Mouse (Mus musculus) stomach, embryonic 15.5 days (tissue): Measurements from ENCODE around the gene Pom121l2. TPM values are rescaled to one million over a fixed set of nuclear protein-coding genes. Genes with fewer than 3 reads are reported as not detected.

Experiments
- ATAC-seq: fragments of 200-750 bp; cut with Nextera tagmentation; 2 replicates; pipeline ENCODE4 v1.8.0; 2017; ENCODE audit warnings: low read depth, moderate number of reproducible peaks, moderate TSS enrichment; ENCODE audit not compliant: insufficient read depth, low FRiP score
- H3K27ac ChIP-seq: fragments of 300-500 bp; sonication (generic); 2 replicates; pipeline ENCODE4 v1.5.1; 2015; ENCODE audit warnings: mild to moderate bottlenecking, inconsistent platforms
- H3K27me3 ChIP-seq: fragments of 300-500 bp; sonication (generic); replicated peaks from 2 replicates; pipeline ENCODE4 v1.6.1; 2015; ENCODE audit warnings: inconsistent platforms
- H3K36me3 ChIP-seq: fragments of 300-500 bp; sonication (generic); 2 replicates; pipeline ENCODE4 v1.6.1; 2015; ENCODE audit warnings: inconsistent platforms
- H3K4me1 ChIP-seq: fragments of 300-500 bp; sonication (generic); 2 replicates; pipeline ENCODE4 v1.6.1; 2015; ENCODE audit warnings: inconsistent platforms
- H3K4me2 ChIP-seq: fragments of 300-500 bp; sonication (generic); 2 replicates; pipeline ENCODE4 v1.6.1; 2015; ENCODE audit warnings: mild to moderate bottlenecking, inconsistent platforms
- H3K4me3 ChIP-seq: fragments of 300-500 bp; sonication (generic); replicated peaks from 2 replicates; pipeline ENCODE4 v1.5.1; 2015; ENCODE audit warnings: inconsistent platforms
- H3K9ac ChIP-seq: fragments of 300-500 bp; sonication (generic); 2 replicates; pipeline ENCODE4 v1.6.1; 2015; ENCODE audit warnings: inconsistent platforms
- H3K9me3 ChIP-seq: fragments of 300-500 bp; sonication (generic); 2 replicates; pipeline ENCODE4 v1.6.1; 2016; ENCODE audit warnings: inconsistent platforms
- WGBS: fragments of 180-500 bp; shearing (Covaris S2); methylation state at CpG from one replicate; pipeline ENCODE4 v1.1.7; 2015; 5-methylcytosine and 5-hydroxymethylcytosine counted together
- polyA plus RNA-seq: library from polyadenylated mRNA; unstranded; fragments of >200 nt; fragmentation: Nextera tagmentation; extraction: Ambion mirVana; gene quantifications from 2 replicates; pipeline ENCODE4 v1.2.1, GENCODE M21; 2015

Pom121l2 gene
- 0.09 and 0.12 TPM in 2 replicates for polyA plus RNA-seq

DNA sequence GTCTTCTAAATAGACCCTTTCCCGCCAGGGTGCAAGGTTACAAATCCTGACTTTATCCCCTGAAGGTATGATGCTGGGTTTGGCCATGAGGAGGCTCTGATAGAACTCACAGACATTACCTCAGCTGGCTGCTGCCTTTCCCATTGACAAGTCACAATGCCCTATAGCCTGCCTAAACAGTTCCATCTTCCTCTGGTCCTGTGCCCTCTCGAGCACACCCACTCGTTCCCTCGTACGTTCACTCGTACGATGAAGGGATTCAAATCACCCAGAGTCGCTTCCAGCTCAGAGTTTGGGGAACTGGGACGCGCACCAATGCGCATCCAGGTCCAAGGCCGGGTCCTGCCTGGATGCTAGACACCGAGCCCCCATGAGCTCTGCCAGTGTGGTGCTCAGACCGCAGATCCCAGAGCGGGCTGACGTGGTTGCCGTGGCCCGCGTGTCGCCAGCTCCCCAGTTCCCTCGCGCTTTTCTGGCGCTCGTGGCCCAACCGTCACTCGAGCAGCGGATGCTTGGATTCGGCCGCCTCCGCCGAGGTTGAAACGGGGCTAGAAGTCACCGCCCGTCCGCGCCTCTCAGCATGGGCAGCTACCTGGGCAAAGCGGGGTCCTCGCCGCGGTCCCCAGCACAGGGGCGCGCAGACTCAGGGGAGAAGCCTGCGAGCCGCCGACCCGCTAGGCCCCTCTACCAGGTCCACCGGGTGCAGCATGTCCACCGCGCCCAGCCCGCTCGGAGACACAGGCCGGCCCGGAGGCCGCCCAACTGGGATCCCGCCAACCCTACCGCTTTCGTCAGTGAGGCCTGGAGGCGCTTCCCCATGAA is at the start of gene Pom121l2:
Pom121l2 (plus strand) TSS at position 214 of the 822 bp plus-strand sequence.
- peak within 1 kb of the TSS; percentile 98 for H3K4me2 ChIP-seq
- H3K27me3 ChIP-seq, result peaks cover 36% of the 10 kb centered on the region
- peak; percentile 65; the same call in 1 of the 2 replicates for ATAC-seq
- peak within 1 kb of the TSS; percentile 41 for H3K9ac ChIP-seq
- no peaks in the 10 kb centered on the region for H3K36me3 ChIP-seq
- peaks cover 10% of the 10 kb centered on the region; the same call in 1 of the 2 replicates for H3K4me1 ChIP-seq
- no peaks in the 10 kb centered on the region for H3K9me3 ChIP-seq
- WGBS, result 2% methylated on average over 57 of the region's 58 CpGs
- peak within 1 kb of the TSS; percentile 61 for H3K4me3 ChIP-seq
- no peak within 1 kb of the TSS for H3K27ac ChIP-seq

GRCm38 (mm10) chr13:21931740-21932139 is 49.3 kb upstream of the Pom121l2 start:
- Histone ChIP-seq H3K9me3 (no peaks in the 10 kb centered on the region), H3K4me2 (no peak overlapping the region), H3K9ac (no peak overlapping the region), H3K4me3 (no peak overlapping the region), H3K36me3 (no peaks in the 10 kb centered on the region), H3K27ac (no peak overlapping the region), H3K27me3 (no peaks in the 10 kb centered on the region), H3K4me1 (0 out of 2 replicates have a peak, but pooled peaks cover 4% of the 10 kb centered on the region)
- WGBS, result 72% methylated on average over 6 of the region's 6 CpGs
- no peak for ATAC-seq

- H3K36me3 ChIP-seq, result no peaks in the 10 kb centered on the region
- no peak overlapping the region for H3K27ac ChIP-seq
- peak overlapping the region; percentile 22 for H3K4me3 ChIP-seq
- no peak overlapping the region for H3K9ac ChIP-seq
- no peaks in the 10 kb centered on the region for H3K9me3 ChIP-seq
- 19% methylated on average over 28 of the region's 28 CpGs for WGBS
- no peak for ATAC-seq
- H3K4me2 ChIP-seq, result peak overlapping the region; percentile 41
- H3K4me1 ChIP-seq, result 0 out of 2 replicates have a peak, but pooled peaks cover 4% of the 10 kb centered on the region
- no peaks in the 10 kb centered on the region for H3K27me3 ChIP-seq
Observed at GRCm38 (mm10) chr13:21933626-21934548, 47.1 kb upstream of the Pom121l2 start.

GRCm38 (mm10) chr13:21934982-21935791 is 45.8 kb upstream of the Pom121l2 start:
- H3K36me3 ChIP-seq, result no peaks in the 10 kb centered on the region
- 16% methylated on average over 17 of the region's 17 CpGs for WGBS
- no peak overlapping the region for H3K27ac ChIP-seq
- no peak overlapping the region; the same call in 1 of the 2 replicates for H3K4me2 ChIP-seq
- H3K27me3 ChIP-seq, result no peaks in the 10 kb centered on the region
- H3K9ac ChIP-seq, result no peak overlapping the region
- no peaks in the 10 kb centered on the region for H3K9me3 ChIP-seq
- 0 out of 2 replicates have a peak, but pooled peaks cover 4% of the 10 kb centered on the region for H3K4me1 ChIP-seq
- H3K4me3 ChIP-seq, result no peak overlapping the region
- ATAC-seq, result no peak

GRCm38 (mm10) chr13:21935833-21936232 is 45.2 kb upstream of the Pom121l2 start:
- Histone ChIP-seq H3K9me3 (no peaks in the 10 kb centered on the region), H3K27me3 (no peaks in the 10 kb centered on the region), H3K4me1 (0 out of 2 replicates have a peak, but pooled peaks cover 4% of the 10 kb centered on the region), H3K36me3 (no peaks in the 10 kb centered on the region), H3K4me2 (peak overlapping the region; percentile 41), H3K9ac (no peak overlapping the region), H3K4me3 (0 out of 2 replicates have a peak overlapping the region, but pooled peaks have one; percentile 14), H3K27ac (no peak overlapping the region)
- WGBS, result 7% methylated on average over 7 of the region's 7 CpGs
- ATAC-seq, result no peak

DNA sequence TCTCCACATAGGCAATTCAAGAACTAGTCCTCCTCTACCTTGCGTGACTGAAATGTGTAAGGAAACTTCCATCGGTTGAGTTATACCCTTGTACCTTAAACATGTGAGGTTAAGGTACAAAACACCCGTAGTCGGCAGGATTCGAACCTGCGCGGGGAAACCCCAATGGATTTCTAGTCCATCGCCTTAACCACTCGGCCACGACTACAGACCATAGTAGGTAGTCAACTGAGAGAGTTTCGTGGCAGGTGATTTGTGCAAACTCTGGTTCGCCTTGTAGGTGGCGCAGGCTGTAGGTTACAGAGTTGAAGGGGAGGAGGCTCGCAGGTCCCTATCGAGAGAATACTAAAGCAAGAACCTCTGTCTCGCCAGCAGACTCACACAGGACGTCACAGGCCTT is 44.0 kb upstream of the Pom121l2 start:
- Histone ChIP-seq H3K9ac (no peak overlapping the region), H3K27ac (no peak overlapping the region), H3K9me3 (no peaks in the 10 kb centered on the region), H3K27me3 (no peaks in the 10 kb centered on the region), H3K4me2 (peak overlapping the region; percentile 39), H3K36me3 (no peaks in the 10 kb centered on the region), H3K4me3 (peak overlapping the region; percentile 31), H3K4me1 (0 out of 2 replicates have a peak, but pooled peaks cover 4% of the 10 kb centered on the region)
- peak; percentile 64; the same call in 1 of the 2 replicates for ATAC-seq
- 9% methylated on average over 17 of the region's 17 CpGs for WGBS

GRCm38 (mm10) chr13:21940213-21940612 is 40.8 kb upstream of the Pom121l2 start:
- Histone ChIP-seq H3K4me2 (peak overlapping the region; percentile 62), H3K36me3 (no peaks in the 10 kb centered on the region), H3K9ac (peak overlapping the region; percentile 44; the same call in 1 of the 2 replicates), H3K4me3 (peak overlapping the region; percentile 53), H3K27me3 (no peaks in the 10 kb centered on the region), H3K9me3 (no peaks in the 10 kb centered on the region), H3K4me1 (no peaks in the 10 kb centered on the region), H3K27ac (peak overlapping the region; percentile 74)
- ATAC-seq, result peak; percentile 85
- under 1% methylated on average over 19 of the region's 19 CpGs for WGBS

- Histone ChIP-seq H3K9ac (peak overlapping the region; percentile 44; the same call in 1 of the 2 replicates), H3K36me3 (no peaks in the 10 kb centered on the region), H3K27ac (peak overlapping the region; percentile 74), H3K4me2 (peak overlapping the region; percentile 62), H3K9me3 (no peaks in the 10 kb centered on the region), H3K4me1 (no peaks in the 10 kb centered on the region), H3K27me3 (no peaks in the 10 kb centered on the region), H3K4me3 (peak overlapping the region; percentile 53)
- no peak for ATAC-seq
- WGBS, result under 1% methylated on average over 16 of the region's 16 CpGs
Observed at GRCm38 (mm10) chr13:21940811-21941321, 40.1 kb upstream of the Pom121l2 start.

DNA sequence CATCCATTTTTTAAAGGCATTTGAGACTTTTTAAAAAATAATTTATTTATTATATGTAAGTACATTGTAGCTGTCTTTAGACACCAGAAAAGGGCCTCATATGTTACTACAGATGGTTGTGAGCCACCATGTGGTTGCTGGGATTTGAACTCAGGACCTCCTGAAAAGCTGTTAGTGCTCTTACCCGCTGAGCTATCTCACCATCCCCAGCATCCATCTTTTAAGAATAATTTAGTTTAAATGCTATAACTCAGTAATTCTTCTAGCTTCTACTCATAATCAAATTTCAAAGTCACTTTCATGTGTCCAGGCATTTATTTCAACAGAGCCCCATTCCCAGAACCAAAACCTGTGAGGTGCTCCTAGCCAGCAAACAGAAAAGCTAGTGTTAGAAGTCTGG is 37.4 kb upstream of the Pom121l2 start:
- Histone ChIP-seq H3K4me3 (no peak overlapping the region), H3K36me3 (no peaks in the 10 kb centered on the region), H3K4me2 (no peak overlapping the region), H3K27me3 (no peaks in the 10 kb centered on the region), H3K9me3 (no peaks in the 10 kb centered on the region), H3K27ac (no peak overlapping the region), H3K9ac (no peak overlapping the region), H3K4me1 (no peaks in the 10 kb centered on the region)
- no peak for ATAC-seq
- WGBS, result 76% methylated on average over 1 of the region's 1 CpGs

DNA sequence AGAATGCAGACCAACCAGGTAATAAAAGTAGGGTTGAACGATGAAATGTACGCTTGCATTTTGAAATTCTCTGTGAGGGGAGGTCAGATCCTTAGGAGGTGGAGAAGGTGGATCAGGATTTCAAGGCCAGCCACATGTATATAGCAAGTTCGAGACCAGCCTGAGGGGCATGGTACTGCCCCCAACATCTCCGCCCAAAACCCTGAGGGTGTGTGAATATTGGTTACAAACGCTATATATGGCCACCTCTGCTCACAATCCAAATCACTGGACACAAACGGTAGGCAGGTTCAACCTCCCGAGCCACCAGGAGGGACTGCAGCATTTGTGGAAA is 36.4 kb upstream of the Pom121l2 start:
- Histone ChIP-seq H3K27me3 (no peaks in the 10 kb centered on the region), H3K9me3 (no peaks in the 10 kb centered on the region), H3K4me1 (no peaks in the 10 kb centered on the region), H3K36me3 (no peaks in the 10 kb centered on the region), H3K9ac (peak overlapping the region; percentile 76; the same call in 1 of the 2 replicates), H3K27ac (no peak overlapping the region), H3K4me2 (peak overlapping the region; percentile 78), H3K4me3 (peak overlapping the region; percentile 68)
- no peak for ATAC-seq
- WGBS, result under 1% methylated on average over 7 of the region's 7 CpGs
